Mouse (Mus musculus) small intestine, adult 2 months (tissue): Measurements from ENCODE around the gene Clcn2. TPM values are rescaled to one million over a fixed set of nuclear protein-coding genes. Genes with fewer than 3 reads are reported as not detected.

Source experiments
- H3K27ac ChIP-seq: fragments of 200-500 bp; 2 replicates; pipeline ENCODE4 v1.5.1; 2012; ENCODE audit warnings: low read depth, low read length, control low read depth, inconsistent platforms; ENCODE audit not compliant: insufficient read depth
- H3K27me3 ChIP-seq: fragments of 200-500 bp; 2 replicates; pipeline ENCODE4 v1.6.1; 2012; ENCODE audit warnings: mild to moderate bottlenecking, moderate library complexity, low read length, inconsistent platforms; ENCODE audit not compliant: control insufficient read depth, insufficient read depth
- H3K36me3 ChIP-seq: fragments of 200-500 bp; 2 replicates; pipeline ENCODE4 v1.6.1; 2012; ENCODE audit warnings: mild to moderate bottlenecking, low read length, control low read depth, inconsistent platforms; ENCODE audit not compliant: control insufficient read depth, insufficient read depth
- H3K4me1 ChIP-seq: fragments of 200-500 bp; 2 replicates; pipeline ENCODE4 v1.6.1; 2012; ENCODE audit warnings: low read length, inconsistent platforms, mixed read lengths; ENCODE audit not compliant: control insufficient read depth, insufficient read depth, insufficient read length
- H3K4me3 ChIP-seq: fragments of 200-500 bp; 2 replicates; pipeline ENCODE4 v1.5.1; 2012; ENCODE audit warnings: low read depth, mild to moderate bottlenecking, control low read depth, inconsistent platforms, low read length, moderate library complexity
- CTCF ChIP-seq: fragments of 200-500 bp; IDR thresholded peaks from 2 replicates; pipeline ENCODE4 v1.5.1; 2012; ENCODE audit warnings: low read depth, mild to moderate bottlenecking, control low read depth, inconsistent platforms, low read length, moderate library complexity, mixed read lengths; ENCODE audit not compliant: insufficient replicate concordance, insufficient read length; ENCODE audit errors: extremely low read depth
- POLR2A ChIP-seq: fragments of 200-500 bp; IDR thresholded peaks from 2 replicates; pipeline ENCODE4 v1.6.1; 2012; ENCODE audit warnings: low read depth, mild to moderate bottlenecking, control low read depth, inconsistent platforms, low read length, moderate library complexity
- WGBS: fragments of 180-500 bp; shearing (Covaris S2); methylation state at CpG from one replicate; pipeline ENCODE4 v1.1.7; 2018; 5-methylcytosine and 5-hydroxymethylcytosine counted together
- polyA plus RNA-seq: library from polyadenylated mRNA; depleted of rRNA; stranded (reverse); fragments of >200 nt; gene quantifications from 2 replicates; pipeline ENCODE4 v1.2.3, GENCODE M21; 2012

Gene Clcn2
- polyA plus RNA-seq, 1 experiment = 218 TPM

GRCm38 (mm10) chr16:20739845-20740244 lies 22.3 kb upstream of the Clcn2 start:
- WGBS = 92% methylated on average over 9 of the region's 9 CpGs
- TF ChIP-seq CTCF = no peak
- no peak for TF ChIP-seq POLR2A

GRCm38 (mm10) chr16:20736823-20737222 lies 19.3 kb upstream of the Clcn2 start:
- 85% methylated on average over 5 of the region's 5 CpGs for WGBS
- no peak overlapping the region for H3K27ac ChIP-seq
- H3K4me3 ChIP-seq = no peak overlapping the region
- H3K27me3 ChIP-seq = peaks cover 20% of the 10 kb centered on the region
- peaks cover 6% of the 10 kb centered on the region for H3K4me1 ChIP-seq
- no peak for TF ChIP-seq POLR2A
- TF ChIP-seq CTCF = no peak
- no peaks in the 10 kb centered on the region for H3K36me3 ChIP-seq

More at GRCm38 (mm10) chr16:20739845-20740244, 22.3 kb upstream of the Clcn2 start:
- no peaks in the 10 kb centered on the region for H3K36me3 ChIP-seq
- H3K27ac ChIP-seq = no peak overlapping the region
- no peak overlapping the region for H3K4me3 ChIP-seq
- H3K4me1 ChIP-seq = no peaks in the 10 kb centered on the region
- H3K27me3 ChIP-seq = no peaks in the 10 kb centered on the region

- peaks cover 6% of the 10 kb centered on the region for H3K4me1 ChIP-seq
- 85% methylated on average over 7 of the region's 7 CpGs for WGBS
- no peak overlapping the region for H3K27ac ChIP-seq
- H3K36me3 ChIP-seq = no peaks in the 10 kb centered on the region
- no peak overlapping the region for H3K4me3 ChIP-seq
- H3K27me3 ChIP-seq = peaks cover 20% of the 10 kb centered on the region
- TF ChIP-seq POLR2A (no peak), CTCF (no peak)
These were observed 18.6 kb upstream of the Clcn2 start for GRCm38 (mm10) chr16:20736168-20736567.

GRCm38 (mm10) chr16:20735651-20736050 lies 18.1 kb upstream of the Clcn2 start:
- H3K4me1 ChIP-seq = peaks cover 8% of the 10 kb centered on the region
- H3K27ac ChIP-seq = no peak overlapping the region
- peaks cover 20% of the 10 kb centered on the region for H3K27me3 ChIP-seq
- TF ChIP-seq POLR2A (no peak), CTCF (no peak)
- no peaks in the 10 kb centered on the region for H3K36me3 ChIP-seq
- 80% methylated on average over 5 of the region's 5 CpGs for WGBS
- H3K4me3 ChIP-seq = no peak overlapping the region

GRCm38 (mm10) chr16:20733731-20734730 lies 16.5 kb upstream of the Clcn2 start, which contains the start of gene Thpo:
Thpo (minus strand) TSS chr16:20734511.
- no peaks in the 10 kb centered on the region for H3K36me3 ChIP-seq
- peak within 1 kb of the TSS; percentile 68 for H3K4me3 ChIP-seq
- 9% methylated on average over 45 of the region's 45 CpGs for WGBS
- peaks cover 20% of the 10 kb centered on the region for H3K27me3 ChIP-seq
- no peak for TF ChIP-seq POLR2A
- H3K4me1 ChIP-seq = peaks cover 13% of the 10 kb centered on the region
- no peak within 1 kb of the TSS for H3K27ac ChIP-seq

- Histone ChIP-seq H3K27ac (no peak within 1 kb of the TSS), H3K4me3 (peak within 1 kb of the TSS; percentile 68), H3K27me3 (peaks cover 20% of the 10 kb centered on the region), H3K36me3 (no peaks in the 10 kb centered on the region), H3K4me1 (peaks cover 13% of the 10 kb centered on the region)
- no peak for TF ChIP-seq CTCF
- TF ChIP-seq POLR2A = no peak
- under 1% methylated on average over 65 of the region's 70 CpGs for WGBS
These were observed 15.6 kb upstream of the Clcn2 start, which contains the start of gene Chrd for GRCm38 (mm10) chr16:20732925-20733730. Chrd (plus strand) TSS chr16:20733127.
